Mouse (Mus musculus) limb, embryonic 14.5 days (tissue): ENCODE data around the gene Rabgap1l. TPM values are rescaled to one million over a fixed set of nuclear protein-coding genes. Genes with fewer than 3 reads are reported as not detected.

ENCODE experiments used
- ATAC-seq: fragments of 200-750 bp; cut with Nextera tagmentation; 2 replicates; pipeline ENCODE4 v1.8.0; 2017; ENCODE audit warnings: low read depth, moderate number of reproducible peaks, moderate TSS enrichment; ENCODE audit not compliant: low FRiP score
- DNase-seq: peaks from one replicate; pipeline ENCODE4 v3.0.0-alpha.2; 2015; ENCODE audit warnings: low spot score
- H3K27ac ChIP-seq: fragments of 300-500 bp; sonication (generic); replicated peaks from 2 replicates; pipeline ENCODE4 v1.5.1; 2014; ENCODE audit warnings: low read depth, mild to moderate bottlenecking, low read length, moderate library complexity, mixed read lengths
- H3K27me3 ChIP-seq: fragments of 300-500 bp; sonication (generic); 2 replicates; pipeline ENCODE4 v1.6.1; 2014; ENCODE audit warnings: low read length, mixed read lengths; ENCODE audit not compliant: control insufficient read depth, insufficient read depth
- H3K36me3 ChIP-seq: fragments of 300-500 bp; sonication (generic); 2 replicates; pipeline ENCODE4 v1.6.1; 2014; ENCODE audit warnings: mild to moderate bottlenecking, low read length, moderate library complexity, mixed read lengths; ENCODE audit not compliant: control insufficient read depth, insufficient read depth
- H3K4me1 ChIP-seq: fragments of 300-500 bp; sonication (generic); 2 replicates; pipeline ENCODE4 v1.6.1; 2014; ENCODE audit warnings: antibody characterized with exemption, low read length, mixed read lengths; ENCODE audit not compliant: control insufficient read depth, insufficient read depth
- H3K4me2 ChIP-seq: fragments of 300-500 bp; sonication (generic); replicated peaks from 2 replicates; pipeline ENCODE4 v1.6.1; 2014; ENCODE audit warnings: low read depth, mild to moderate bottlenecking, low read length, moderate library complexity; ENCODE audit not compliant: severe bottlenecking
- H3K4me3 ChIP-seq: fragments of 300-500 bp; sonication (generic); replicated peaks from 2 replicates; pipeline ENCODE4 v1.5.1; 2014; ENCODE audit warnings: low read length
- H3K9ac ChIP-seq: fragments of 300-500 bp; sonication (generic); 2 replicates; pipeline ENCODE4 v1.6.1; 2014; ENCODE audit warnings: mild to moderate bottlenecking, low read depth, low read length, moderate library complexity; ENCODE audit not compliant: severe bottlenecking
- H3K9me3 ChIP-seq: fragments of 300-500 bp; sonication (generic); 2 replicates; pipeline ENCODE4 v1.6.1; 2016; ENCODE audit warnings: low read length; ENCODE audit not compliant: control insufficient read depth
- POLR2A ChIP-seq: fragments of 200-500 bp; IDR thresholded peaks from 2 replicates; pipeline ENCODE4 v1.8.0; 2012; ENCODE audit warnings: inconsistent platforms, mild to moderate bottlenecking, moderate library complexity, borderline replicate concordance; ENCODE audit not compliant: insufficient read depth, insufficient read length; ENCODE audit errors: extremely low read depth
- WGBS: fragments of 180-500 bp; shearing (Covaris S2); extraction: QIAGEN DNeasy Blood & Tissue Kit; methylation state at CpG from one replicate; pipeline ENCODE4 v1.1.7; 2014; 5-methylcytosine and 5-hydroxymethylcytosine counted together
- polyA plus RNA-seq, 2 experiments: library from polyadenylated mRNA; depleted of rRNA in 1 of 2; stranded (reverse) in 1 of 2; unstranded in 1 of 2; fragments of >200 nt; fragmentation: Nextera tagmentation in 1 of 2; extraction: Ambion mirVana in 1 of 2; gene quantifications; 2 replicates each; pipeline versions ENCODE4 v1.2.1 to v1.2.3; 2012 to 2014

Rabgap1l gene
- polyA plus RNA-seq, 2 experiments, result 13.3 to 19.3 TPM

DNA sequence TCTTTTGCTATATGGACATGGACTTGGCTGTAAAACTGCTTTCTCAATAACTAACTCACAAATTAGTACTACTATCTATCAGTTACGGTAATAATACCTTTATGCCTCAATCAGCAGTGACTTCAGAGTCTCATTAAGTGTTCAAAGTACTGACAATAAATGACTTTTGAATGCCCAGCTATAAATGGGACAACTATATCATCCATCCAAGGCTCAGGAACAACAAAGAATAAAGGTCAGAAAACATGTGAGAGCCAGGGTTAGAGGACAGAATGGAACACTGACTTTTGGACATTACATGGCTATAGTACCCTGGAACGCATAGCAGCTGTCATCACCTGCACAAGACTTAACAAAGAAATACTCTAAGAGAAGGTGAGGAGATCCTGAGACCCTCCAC lies 108.8 kb downstream of the Rabgap1l start:
- 88% methylated on average over 2 of the region's 2 CpGs for WGBS

GRCm38 (mm10) chr1:160681398-160682050 lies 111.5 kb downstream of the Rabgap1l start:
- no peak overlapping the region for H3K4me3 ChIP-seq
- DNase-seq, result no peak
- WGBS, result 90% methylated on average over 3 of the region's 3 CpGs
- ATAC-seq, result no peak
- no peaks in the 10 kb centered on the region for H3K9me3 ChIP-seq
- H3K4me2 ChIP-seq, result no peak overlapping the region
- H3K4me1 ChIP-seq, result no peaks in the 10 kb centered on the region
- H3K27me3 ChIP-seq, result no peaks in the 10 kb centered on the region
- H3K36me3 ChIP-seq, result no peaks in the 10 kb centered on the region; the same call in 1 of the 2 replicates
- H3K27ac ChIP-seq, result no peak overlapping the region
- no peak for TF ChIP-seq POLR2A
- H3K9ac ChIP-seq, result no peak overlapping the region

More for the DNA sequence above, 108.8 kb downstream of the Rabgap1l start:
- ATAC-seq (no peak), DNase-seq (no peak)
- no peak for TF ChIP-seq POLR2A
- Histone ChIP-seq H3K27me3 (no peaks in the 10 kb centered on the region), H3K36me3 (no peaks in the 10 kb centered on the region; the same call in 1 of the 2 replicates), H3K4me3 (no peak overlapping the region), H3K9ac (no peak overlapping the region), H3K4me1 (no peaks in the 10 kb centered on the region), H3K4me2 (no peak overlapping the region), H3K27ac (no peak overlapping the region), H3K9me3 (no peaks in the 10 kb centered on the region)

DNA sequence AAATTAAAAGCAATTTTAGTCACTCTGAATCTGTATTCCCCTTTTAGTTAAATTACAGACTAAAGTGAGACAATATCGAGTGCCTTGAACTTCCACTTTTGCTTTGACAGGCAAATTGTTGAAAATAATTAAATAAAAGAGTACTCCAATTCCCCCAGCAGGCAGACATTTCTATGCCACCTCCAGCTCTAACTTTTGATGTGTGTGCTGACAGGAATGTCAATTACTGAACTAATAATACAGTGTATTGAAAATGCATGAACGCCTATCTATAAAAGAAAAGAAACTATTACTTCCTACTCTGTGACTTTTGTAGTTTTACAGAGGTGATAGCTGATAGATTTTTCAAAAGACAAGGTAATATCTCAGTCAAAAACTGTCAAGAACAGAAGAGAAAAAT lies 118.2 kb downstream of the Rabgap1l start:
- H3K4me3 ChIP-seq, result no peak overlapping the region
- H3K9me3 ChIP-seq, result no peaks in the 10 kb centered on the region
- 80% methylated on average over 2 of the region's 2 CpGs for WGBS
- H3K36me3 ChIP-seq, result no peaks in the 10 kb centered on the region
- TF ChIP-seq POLR2A, result no peak
- H3K27me3 ChIP-seq, result no peaks in the 10 kb centered on the region
- H3K4me1 ChIP-seq, result no peaks in the 10 kb centered on the region
- no peak overlapping the region for H3K4me2 ChIP-seq
- ATAC-seq (no peak), DNase-seq (no peak)
- no peak overlapping the region for H3K27ac ChIP-seq
- H3K9ac ChIP-seq, result no peak overlapping the region

DNA sequence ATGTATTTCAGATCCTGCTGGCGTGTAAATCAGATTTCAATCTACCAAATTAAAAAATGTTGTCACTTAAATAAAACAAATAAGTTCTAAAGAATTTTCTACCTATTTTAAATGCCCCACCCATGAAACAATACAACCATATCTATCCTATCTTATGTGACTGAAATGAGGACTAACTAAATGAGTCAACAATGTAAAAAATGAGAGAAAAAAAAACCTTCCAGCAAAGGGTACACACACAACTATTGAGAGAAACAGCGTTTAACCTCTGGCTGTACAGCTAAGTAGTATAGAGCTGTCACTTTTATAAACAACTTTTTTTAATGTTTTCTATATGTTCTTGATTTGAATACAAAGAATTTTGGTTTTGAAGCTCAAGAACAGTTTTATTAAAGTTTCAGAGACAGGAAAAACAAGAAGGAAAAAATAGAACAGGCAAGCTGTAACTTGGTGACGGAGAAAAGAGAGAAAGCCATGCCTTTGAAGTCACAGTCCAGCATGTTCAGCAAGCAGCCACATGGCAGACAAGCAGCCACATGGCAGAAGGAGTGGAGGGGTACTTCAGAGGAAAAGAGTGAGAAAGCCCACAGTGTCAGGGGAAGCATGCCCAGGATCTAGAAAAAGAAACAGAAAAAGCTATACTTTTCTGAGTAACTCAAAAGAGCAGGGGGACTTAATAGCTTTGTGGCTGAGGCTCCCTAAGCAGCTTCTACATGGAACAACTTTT lies 120.8 kb downstream of the Rabgap1l start:
- Histone ChIP-seq H3K36me3 (no peaks in the 10 kb centered on the region), H3K4me2 (no peak overlapping the region), H3K4me3 (no peak overlapping the region), H3K4me1 (no peaks in the 10 kb centered on the region), H3K9ac (no peak overlapping the region), H3K9me3 (no peaks in the 10 kb centered on the region), H3K27ac (no peak overlapping the region), H3K27me3 (no peaks in the 10 kb centered on the region)
- DNase-seq (no peak), ATAC-seq (no peak)
- 66% methylated on average over 3 of the region's 3 CpGs for WGBS
- TF ChIP-seq POLR2A, result no peak

GRCm38 (mm10) chr1:160655806-160656470 lies 137.1 kb downstream of the Rabgap1l start:
- no peaks in the 10 kb centered on the region for H3K4me1 ChIP-seq
- H3K27me3 ChIP-seq, result no peaks in the 10 kb centered on the region
- H3K4me2 ChIP-seq, result no peak overlapping the region
- H3K4me3 ChIP-seq, result no peak overlapping the region
- H3K9ac ChIP-seq, result no peak overlapping the region
- ATAC-seq (no peak), DNase-seq (no peak)
- WGBS, result 27% methylated on average over 2 of the region's 2 CpGs
- TF ChIP-seq POLR2A, result no peak
- no peaks in the 10 kb centered on the region for H3K9me3 ChIP-seq
- H3K27ac ChIP-seq, result no peak overlapping the region
- no peaks in the 10 kb centered on the region for H3K36me3 ChIP-seq
